Mouse (Mus musculus): Measurements from ENCODE around the gene Fbxl19.

The Fbxl19 gene

DNA sequence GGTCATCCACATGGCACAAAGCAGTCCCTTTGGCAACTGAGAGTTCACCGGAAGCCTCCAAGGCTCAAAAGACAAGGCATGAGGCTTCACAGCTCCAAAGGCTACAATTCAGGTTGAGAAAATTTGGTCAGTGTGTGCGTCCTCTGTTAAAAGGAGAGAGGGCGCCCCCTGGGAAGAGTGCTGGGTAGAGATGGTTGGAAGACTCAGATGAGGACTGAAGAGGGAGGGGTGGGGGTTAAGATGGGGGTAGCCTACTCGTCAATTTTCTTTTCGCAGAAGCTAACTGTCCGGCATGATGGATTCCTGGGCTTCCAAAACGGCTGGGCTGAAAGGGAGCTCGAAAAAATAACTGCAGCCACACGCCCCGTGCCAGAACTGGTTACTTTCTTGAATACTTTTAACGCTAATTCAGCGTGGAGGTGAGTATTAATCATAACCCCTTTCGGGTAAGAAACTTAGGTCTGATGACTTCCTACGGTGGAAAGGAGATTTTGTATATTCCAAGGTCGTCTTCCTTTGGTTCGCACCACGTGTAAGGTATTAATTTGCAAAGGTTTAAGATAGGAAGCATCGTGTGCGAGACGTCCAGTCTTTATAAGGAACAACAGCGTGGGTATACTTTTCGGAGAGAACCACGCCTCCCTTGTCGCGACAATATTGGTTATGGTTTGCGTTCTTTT is at the start of gene Fbxl19:
Gene Fbxl19 (plus strand): TSS at position 178 of the 680 bp plus-strand sequence.
- peak; percentile 71 for DNase-seq

- no peak for DNase-seq
Observed at GRCm38 (mm10) chr7:127698986-127699385, 45.4 kb upstream of the Fbxl19 start.

- no peak for DNase-seq
Observed at GRCm38 (mm10) chr7:127700712-127701331, 43.5 kb upstream of the Fbxl19 start.

- no peak for DNase-seq
Observed at GRCm38 (mm10) chr7:127703561-127704178, 40.7 kb upstream of the Fbxl19 start.

DNA sequence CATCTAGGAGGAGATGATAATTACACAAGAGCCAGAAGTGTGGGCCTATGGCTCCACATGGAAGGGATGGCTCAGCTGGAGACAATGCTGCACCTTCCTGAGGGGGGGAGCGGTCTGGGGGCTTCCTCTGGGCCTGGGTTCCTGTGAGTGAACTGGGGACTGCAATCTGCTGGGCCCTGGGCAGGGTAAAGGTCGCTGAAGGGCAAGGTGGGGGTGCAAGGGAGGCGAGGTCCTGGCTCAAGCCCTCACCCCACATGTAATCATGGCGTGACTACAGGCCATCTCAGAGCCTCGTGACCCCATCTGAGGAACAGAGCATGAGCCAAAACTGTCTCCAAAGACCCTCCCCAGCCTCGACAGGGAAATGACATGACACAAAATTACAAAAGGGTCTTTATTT is 39.7 kb upstream of the Fbxl19 start:
- no peak for DNase-seq

DNA sequence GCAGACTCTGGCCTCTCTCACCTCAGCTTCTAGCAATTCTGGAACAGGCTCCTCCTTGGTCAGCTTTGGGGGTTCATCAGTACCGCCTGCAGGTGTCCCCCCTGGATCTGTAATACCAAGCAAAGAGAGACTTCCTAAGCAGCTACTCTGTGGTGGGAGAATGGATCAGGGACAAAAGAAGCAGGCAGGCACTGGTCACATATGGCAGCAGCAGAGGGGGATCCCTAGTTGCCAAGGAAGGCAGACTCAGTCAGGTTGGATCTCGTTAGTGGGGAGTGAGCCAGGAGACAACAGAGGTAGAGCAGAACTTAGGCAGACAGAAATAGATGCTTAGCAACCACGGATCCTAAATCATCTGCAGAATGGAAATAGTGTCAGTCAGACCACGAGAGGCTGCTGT is 38.6 kb upstream of the Fbxl19 start:
- peak; percentile 67 for DNase-seq

DNA sequence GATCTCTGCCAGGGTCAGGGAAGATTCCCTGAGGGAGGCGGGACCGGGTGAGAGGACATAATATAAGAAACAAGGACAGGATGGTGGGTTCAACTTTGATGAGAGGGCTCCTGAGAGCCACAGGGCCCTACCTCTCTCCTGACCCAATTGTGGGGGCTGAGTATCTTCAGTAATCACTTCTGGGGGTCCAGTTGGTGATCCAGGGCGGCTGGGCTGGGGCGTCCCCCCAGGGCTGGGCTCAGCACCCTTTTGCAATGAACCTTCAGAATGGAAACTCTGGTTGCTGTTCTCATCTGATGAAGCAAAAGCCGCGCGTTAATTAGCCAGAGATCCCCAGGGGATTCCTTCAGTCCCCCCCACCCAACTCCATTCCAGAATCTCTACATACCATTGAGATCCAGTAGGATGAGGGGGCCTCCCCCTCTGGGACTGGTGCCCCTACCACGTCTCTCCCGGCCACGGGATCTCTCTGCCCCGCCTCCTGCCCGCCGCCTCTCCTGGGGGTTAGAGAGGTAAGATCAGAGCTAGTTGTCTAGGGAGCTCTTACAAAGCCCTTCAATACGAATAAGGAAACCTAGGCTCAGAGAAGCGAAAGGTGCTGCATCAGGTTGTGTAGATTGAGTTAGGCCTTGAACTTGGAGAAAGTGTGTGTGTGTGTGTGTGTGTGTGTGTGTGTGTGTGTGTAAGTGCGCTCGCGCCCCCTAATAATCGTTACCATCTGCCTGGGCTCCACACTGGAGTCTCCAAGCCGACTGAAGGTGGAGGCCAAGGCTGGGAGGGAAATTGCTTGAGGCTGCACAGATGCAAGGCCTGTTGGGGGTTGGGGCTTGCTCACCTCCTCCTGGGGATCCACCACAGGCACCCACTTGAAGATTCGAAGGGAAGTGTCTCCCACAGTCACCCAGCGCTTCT is 37.0 kb upstream of the Fbxl19 start:
- DNase-seq = no peak

- no peak for DNase-seq
Observed at GRCm38 (mm10) chr7:127707957-127708206, 36.5 kb upstream of the Fbxl19 start.

DNA sequence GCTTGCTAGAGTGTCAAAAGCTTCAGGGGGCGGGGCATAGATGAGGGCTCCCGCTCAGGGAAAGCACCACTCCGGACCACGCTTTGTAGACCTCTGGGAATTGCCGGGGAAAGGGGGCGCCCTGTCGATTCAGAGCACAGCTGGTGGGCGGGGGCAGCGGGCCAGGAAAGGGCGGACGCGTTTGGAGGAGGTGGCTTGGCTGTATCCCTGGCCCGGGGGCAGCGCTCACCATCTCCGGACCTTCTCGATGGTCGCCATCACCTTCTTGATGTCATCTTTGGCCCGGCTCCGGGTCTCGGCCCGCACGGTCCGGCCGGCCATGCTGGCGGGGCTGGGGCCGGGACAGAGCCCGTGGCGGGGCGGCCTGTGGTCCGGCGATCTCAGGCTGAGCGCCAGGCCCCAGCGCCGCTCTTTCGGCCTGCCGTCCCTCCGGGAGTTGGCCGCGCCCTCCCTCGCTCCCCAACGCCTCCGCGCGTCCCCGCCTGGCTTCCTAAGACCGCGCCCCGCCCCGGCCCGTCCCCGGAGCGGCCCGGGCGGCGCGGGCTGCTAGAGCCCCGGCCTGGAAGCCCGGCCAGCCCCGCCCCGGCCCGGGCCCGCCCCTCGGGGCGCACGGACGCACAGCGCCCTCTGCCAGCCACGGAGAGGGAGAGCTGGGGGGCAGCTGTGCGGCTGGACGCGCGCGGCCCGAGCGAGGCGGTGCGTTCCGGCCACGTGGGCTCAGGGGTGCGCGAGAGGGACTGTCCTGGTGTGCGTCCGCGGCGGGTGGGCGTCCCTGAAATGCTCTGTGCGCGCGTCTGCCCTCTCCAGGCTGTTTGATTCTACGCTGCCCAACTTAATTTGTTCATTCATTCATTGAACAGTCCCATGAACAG is 35.9 kb upstream of the Fbxl19 start, which contains the start of gene Bcl7c:
Gene Bcl7c (minus strand): TSS at position 727 of the 872 bp plus-strand sequence.
- peak; percentile 83 for DNase-seq

GRCm38 (mm10) chr7:127709261-127709979 is 34.9 kb upstream of the Fbxl19 start:
- DNase-seq = no peak

- no peak for DNase-seq
Observed at GRCm38 (mm10) chr7:127711031-127711430, 33.3 kb upstream of the Fbxl19 start.

DNA sequence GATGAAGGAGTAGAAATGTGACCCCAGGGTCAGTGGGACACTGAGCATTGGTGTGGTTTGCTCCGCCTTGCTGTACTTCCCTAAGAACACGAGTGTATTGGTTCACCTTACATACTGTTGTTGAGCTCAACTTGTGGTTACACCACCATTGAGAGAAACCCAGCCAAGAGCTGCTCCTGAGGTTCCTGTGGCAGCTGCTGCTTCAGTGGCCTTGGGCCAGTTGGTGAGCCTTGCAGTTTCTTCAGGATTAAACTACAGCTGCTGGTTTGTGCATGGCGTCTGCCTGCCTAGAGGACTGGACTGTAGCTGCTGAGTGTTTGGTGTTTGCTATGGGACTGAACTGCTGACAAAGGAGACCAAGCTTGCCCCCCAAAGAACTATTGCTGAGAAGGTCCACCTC is 32.9 kb upstream of the Fbxl19 start:
- DNase-seq = no peak

DNA sequence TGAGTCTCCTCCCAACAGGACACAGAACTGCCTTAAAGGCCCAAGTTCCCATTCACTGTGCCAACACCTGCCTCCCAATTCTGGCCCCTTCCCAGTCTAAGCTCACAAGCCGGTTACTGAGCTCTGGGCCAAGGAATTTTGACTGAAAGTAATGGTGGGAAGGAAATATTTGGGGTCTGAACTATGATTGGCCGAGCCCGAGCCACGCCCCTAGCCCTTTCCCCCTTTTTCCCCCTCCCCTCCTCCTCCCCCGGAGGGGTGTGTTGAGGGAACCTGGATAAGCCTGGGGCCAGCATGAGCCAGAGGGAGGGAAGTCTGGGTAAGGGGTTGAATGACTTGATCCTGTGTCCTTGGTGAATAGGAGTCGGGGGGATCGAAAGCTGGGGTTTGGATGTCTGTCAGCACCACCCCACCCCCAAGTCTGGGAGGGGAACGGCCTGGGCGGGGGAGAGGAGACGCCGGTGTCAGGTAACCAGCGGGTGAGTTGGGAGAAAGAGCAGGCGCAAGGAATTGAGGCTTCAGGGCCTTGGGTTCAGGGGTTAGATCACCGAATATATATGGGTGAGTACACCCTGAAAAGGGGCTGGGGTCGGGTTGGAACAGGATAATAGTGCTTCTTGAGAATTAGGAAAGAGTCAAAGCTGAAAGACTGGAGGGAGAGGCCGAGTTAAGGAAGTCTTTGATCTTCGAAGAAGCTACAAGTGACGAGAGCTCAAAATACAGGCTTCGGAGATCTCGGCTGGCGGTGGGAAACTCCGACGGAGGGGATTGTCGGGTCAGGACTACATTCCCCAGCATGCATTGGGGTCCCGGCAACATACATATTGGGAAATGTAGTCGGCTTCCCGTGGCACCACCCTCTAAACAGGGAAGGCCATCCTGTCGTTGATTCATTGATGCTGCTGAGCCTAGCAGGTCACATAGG is 31.6 kb upstream of the Fbxl19 start, which contains the start of gene Ctf1:
Gene Ctf1 (plus strand): TSS at position 276 of the 925 bp plus-strand sequence.
- DNase-seq = peak; percentile 71

DNA sequence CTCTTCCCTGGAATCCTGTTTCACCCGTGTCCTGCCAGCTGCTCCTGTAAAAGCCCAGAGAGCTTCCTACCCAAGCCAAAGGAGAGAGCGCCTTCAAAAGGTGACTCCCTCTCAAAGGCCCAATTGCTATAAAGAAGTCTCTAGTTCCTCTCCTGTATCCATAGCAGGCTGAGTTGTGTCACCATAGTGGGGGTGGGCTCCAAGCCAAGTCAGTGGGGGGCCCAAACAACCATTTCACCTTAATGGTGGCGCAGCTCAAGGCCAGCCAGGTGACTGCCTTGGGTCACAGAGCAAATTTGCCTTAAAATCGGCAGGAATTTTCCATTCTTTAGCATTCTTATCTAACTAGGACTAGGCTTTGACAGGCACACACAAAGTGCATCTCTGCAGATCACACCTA is 29.5 kb upstream of the Fbxl19 start:
- no peak for DNase-seq

- peak; percentile 80 for DNase-seq
Observed at GRCm38 (mm10) chr7:127716992-127717391, 27.4 kb upstream of the Fbxl19 start.

- no peak for DNase-seq
Observed at GRCm38 (mm10) chr7:127718339-127718738, 26.0 kb upstream of the Fbxl19 start.

DNA sequence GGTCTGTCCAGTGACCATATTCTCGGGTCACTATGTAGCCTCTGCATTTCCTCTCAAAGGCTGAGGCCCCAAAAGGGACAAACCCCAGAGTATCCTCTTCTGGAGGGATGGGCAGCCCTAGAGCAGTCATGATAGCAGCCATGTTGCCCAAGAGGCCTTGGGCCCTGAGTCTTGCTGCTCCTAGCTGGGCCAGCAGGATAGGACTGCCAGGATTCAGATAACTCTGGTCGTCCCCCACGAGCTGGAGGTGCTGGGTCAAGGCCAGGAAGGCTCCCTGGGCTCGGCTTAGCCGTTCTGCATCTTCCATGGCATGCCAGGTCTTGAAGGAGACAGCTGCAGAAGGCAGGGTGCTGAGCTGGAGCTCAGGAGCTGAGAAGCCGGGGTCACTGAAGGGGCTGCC is 25.1 kb upstream of the Fbxl19 start:
- no peak for DNase-seq

GRCm38 (mm10) chr7:127725490-127725889 is 18.9 kb upstream of the Fbxl19 start:
- no peak for DNase-seq

GRCm38 (mm10) chr7:127725924-127726323 is 18.4 kb upstream of the Fbxl19 start:
- no peak for DNase-seq

DNA sequence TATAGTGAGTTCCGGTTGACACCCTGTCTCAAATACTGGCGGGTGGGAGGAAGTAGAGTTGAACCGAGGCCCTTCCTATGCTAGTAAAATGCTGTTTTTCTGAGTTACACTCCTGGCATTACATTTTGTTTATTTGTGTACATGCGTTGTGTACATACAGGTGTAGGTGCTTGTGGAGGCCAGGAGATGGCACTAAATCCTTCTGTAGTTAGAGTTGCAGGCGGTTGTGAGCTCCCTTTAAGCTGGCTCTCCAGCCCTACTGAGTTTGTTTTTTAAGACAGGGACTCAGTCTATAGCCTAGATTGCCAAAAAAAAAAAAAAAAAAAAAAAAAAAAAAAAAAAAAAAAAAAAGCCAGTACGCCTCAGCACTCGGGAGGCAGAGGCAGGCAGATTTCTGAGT is 16.4 kb upstream of the Fbxl19 start:
- no peak for DNase-seq

All from cerebellum, adult 11 months (tissue).